Mouse (Mus musculus) forebrain, postnatal 0 days (tissue): ENCODE measurements around the gene Ctsa. TPM values are rescaled to one million over a fixed set of nuclear protein-coding genes. Genes with fewer than 3 reads are reported as not detected.

ENCODE experiments used
- ATAC-seq: fragments of 200-750 bp; cut with Nextera tagmentation; 2 replicates; pipeline ENCODE4 v1.8.0; 2017; ENCODE audit warnings: mild to moderate bottlenecking, moderate library complexity
- DNase-seq: peaks from one replicate; pipeline ENCODE4 v3.0.0-alpha.2; 2015
- H3K27ac ChIP-seq: fragments of 300-500 bp; sonication (generic); 2 replicates; pipeline ENCODE4 v1.5.1; 2014; ENCODE audit warnings: low read depth, mild to moderate bottlenecking, antibody characterized with exemption, low read length, moderate library complexity, mixed read lengths
- H3K27me3 ChIP-seq: fragments of 300-500 bp; sonication (generic); 2 replicates; pipeline ENCODE4 v1.6.1; 2014; ENCODE audit warnings: mild to moderate bottlenecking, low read length, mixed read lengths; ENCODE audit not compliant: insufficient read depth
- H3K36me3 ChIP-seq: fragments of 300-500 bp; sonication (generic); 2 replicates; pipeline ENCODE4 v1.6.1; 2014; ENCODE audit warnings: mild to moderate bottlenecking, moderate library complexity; ENCODE audit not compliant: insufficient read depth
- H3K4me1 ChIP-seq: fragments of 300-500 bp; sonication (generic); 2 replicates; pipeline ENCODE4 v1.6.1; 2014; ENCODE audit warnings: antibody characterized with exemption; ENCODE audit not compliant: insufficient read depth
- H3K4me2 ChIP-seq: fragments of 300-500 bp; sonication (generic); 2 replicates; pipeline ENCODE4 v1.6.1; 2014; ENCODE audit warnings: low read depth, mild to moderate bottlenecking, moderate library complexity
- H3K4me3 ChIP-seq: fragments of 300-500 bp; sonication (generic); 2 replicates; pipeline ENCODE4 v1.5.1; 2014; ENCODE audit warnings: low read depth, low read length, mixed read lengths
- H3K9ac ChIP-seq: fragments of 300-500 bp; sonication (generic); 2 replicates; pipeline ENCODE4 v1.6.1; 2014; ENCODE audit warnings: mild to moderate bottlenecking
- H3K9me3 ChIP-seq: fragments of 300-500 bp; sonication (generic); 2 replicates; pipeline ENCODE4 v1.6.1; 2016; ENCODE audit warnings: low read length
- CTCF ChIP-seq: sonication (generic); IDR thresholded peaks from 2 replicates; pipeline ENCODE4 v1.5.1; 2016; ENCODE audit warnings: antibody characterized with exemption, control low read depth, low read depth
- WGBS: fragments of 180-500 bp; shearing (Covaris S2); extraction: QIAGEN DNeasy Blood & Tissue Kit; methylation state at CpG from one replicate; pipeline ENCODE4 v1.1.7; 2014; 5-methylcytosine and 5-hydroxymethylcytosine counted together
- polyA plus RNA-seq: library from polyadenylated mRNA; unstranded; fragments of >200 nt; fragmentation: Nextera tagmentation; extraction: Ambion mirVana; gene quantifications from 2 replicates; pipeline ENCODE4 v1.2.1, GENCODE M21; 2015
- total RNA-seq: library from RNA; depleted of rRNA; stranded (reverse); fragments of >200 nt; gene quantifications from 2 replicates; pipeline ENCODE4 v1.2.3, GENCODE M21; 2014; rRNA removed

The Ctsa gene
- total and polyA plus RNA-seq, 2 experiments from 2014 or later: 93.8 to 95.3 TPM

- H3K36me3 ChIP-seq: peaks cover 100% of the 10 kb centered on the region
- 93% methylated on average over 2 of the region's 2 CpGs for WGBS
Observed at GRCm38 (mm10) chr2:164889960-164890359, 57.3 kb downstream of the Ctsa start.

More at GRCm38 (mm10) chr2:164889960-164890359, 57.3 kb downstream of the Ctsa start:
- Histone ChIP-seq H3K27me3 (no peaks in the 10 kb centered on the region), H3K27ac (no peak overlapping the region), H3K4me3 (no peak overlapping the region), H3K4me1 (no peaks in the 10 kb centered on the region), H3K9me3 (no peaks in the 10 kb centered on the region), H3K4me2 (no peak overlapping the region), H3K9ac (no peak overlapping the region)
- ATAC-seq (no peak), DNase-seq (no peak)
- no peak for TF ChIP-seq CTCF

Other genes with a start within 250 kb of the Ctsa start
- gene Wfdc6a, start 247.4 kb upstream of the Ctsa start, total RNA-seq: not detected in 2 replicates
- gene Wfdc6a, start 247.4 kb upstream of the Ctsa start, polyA plus RNA-seq: 0.33 TPM in 1 of 2 replicates, not detected in the other
- not detected in 2 replicates for gene Eppin, start 239.3 kb upstream of the Ctsa start, total RNA-seq
- 0.19 TPM in 1 of 2 replicates, not detected in the other for gene Eppin, start 239.3 kb upstream of the Ctsa start, polyA plus RNA-seq
- not detected in 2 replicates for gene Wfdc6b, start 219.4 kb upstream of the Ctsa start, total RNA-seq
- not detected in 2 replicates for gene Wfdc6b, start 219.4 kb upstream of the Ctsa start, polyA plus RNA-seq
- not detected in 2 replicates for gene Wfdc8, start 219.2 kb upstream of the Ctsa start, total RNA-seq
- gene Wfdc8, start 219.2 kb upstream of the Ctsa start, polyA plus RNA-seq: not detected in 2 replicates
- gene Wfdc16, start 194.1 kb upstream of the Ctsa start, total RNA-seq: not detected in 2 replicates
- gene Wfdc16, start 194.1 kb upstream of the Ctsa start, polyA plus RNA-seq: not detected in 2 replicates
- gene Wfdc10, start 176.8 kb upstream of the Ctsa start, total RNA-seq: not detected in 2 replicates
- not detected in 2 replicates for gene Wfdc10, start 176.8 kb upstream of the Ctsa start, polyA plus RNA-seq
- not detected in 2 replicates for gene Wfdc9, start 176.3 kb upstream of the Ctsa start, total RNA-seq
- gene Wfdc9, start 176.3 kb upstream of the Ctsa start, polyA plus RNA-seq: not detected in 2 replicates
- gene Wfdc11, start 158.8 kb upstream of the Ctsa start, total RNA-seq: not detected in 2 replicates
- not detected in 2 replicates for gene Wfdc11, start 158.8 kb upstream of the Ctsa start, polyA plus RNA-seq
- gene Wfdc13, start 147.8 kb upstream of the Ctsa start, total RNA-seq: not detected in 2 replicates
- gene Wfdc13, start 147.8 kb upstream of the Ctsa start, polyA plus RNA-seq: not detected in 2 replicates
- gene Spint4, start 134.4 kb upstream of the Ctsa start, total RNA-seq: not detected in 2 replicates
- not detected in 2 replicates for gene Spint4, start 134.4 kb upstream of the Ctsa start, polyA plus RNA-seq
- gene Spint5, start 117.6 kb upstream of the Ctsa start, total RNA-seq: not detected in 2 replicates
- not detected in 2 replicates for gene Spint5, start 117.6 kb upstream of the Ctsa start, polyA plus RNA-seq
- gene Wfdc3, start 86.9 kb upstream of the Ctsa start, total RNA-seq: 0.54 and 0.81 TPM in 2 replicates
- 0.89 and 1.1 TPM in 2 replicates for gene Wfdc3, start 86.9 kb upstream of the Ctsa start, polyA plus RNA-seq
- gene Dnttip1, start 86.9 kb upstream of the Ctsa start, total RNA-seq: 23.2 and 26.1 TPM in 2 replicates
- 52.3 and 60.1 TPM in 2 replicates for gene Dnttip1, start 86.9 kb upstream of the Ctsa start, polyA plus RNA-seq
- 24.9 and 29.2 TPM in 2 replicates for gene Ube2c, start 63.0 kb upstream of the Ctsa start, total RNA-seq
- gene Ube2c, start 63.0 kb upstream of the Ctsa start, polyA plus RNA-seq: 30.9 and 38.4 TPM in 2 replicates
- 0.38 and 2.9 TPM in 2 replicates for gene Tnnc2, start 52.9 kb upstream of the Ctsa start, total RNA-seq
- 0.50 and 0.63 TPM in 2 replicates for gene Tnnc2, start 52.9 kb upstream of the Ctsa start, polyA plus RNA-seq
- 72.0 and 77.5 TPM in 2 replicates for gene Snx21, start 47.0 kb upstream of the Ctsa start, total RNA-seq
- gene Snx21, start 47.0 kb upstream of the Ctsa start, polyA plus RNA-seq: 48.5 and 50.2 TPM in 2 replicates
- gene Acot8, start 28.0 kb upstream of the Ctsa start, total RNA-seq: 17.4 and 23.0 TPM in 2 replicates
- gene Acot8, start 28.0 kb upstream of the Ctsa start, polyA plus RNA-seq: 13.7 and 17.1 TPM in 2 replicates
- 5.5 and 6.7 TPM in 2 replicates for gene Zswim3, start 27.8 kb upstream of the Ctsa start, total RNA-seq
- 2.6 and 5.2 TPM in 2 replicates for gene Zswim3, start 27.8 kb upstream of the Ctsa start, polyA plus RNA-seq
- 11.2 and 18.6 TPM in 2 replicates for gene Zswim1, start 10.2 kb upstream of the Ctsa start, total RNA-seq
- gene Zswim1, start 10.2 kb upstream of the Ctsa start, polyA plus RNA-seq: 27.5 and 32.6 TPM in 2 replicates
- 0.62 and 1.00 TPM in 2 replicates for gene Spata25, start 4.3 kb upstream of the Ctsa start, total RNA-seq
- gene Spata25, start 4.3 kb upstream of the Ctsa start, polyA plus RNA-seq: not detected in 2 replicates
- gene Neurl2, start 583 bp downstream of the Ctsa start, total RNA-seq: 5.0 and 5.4 TPM in 2 replicates
- gene Neurl2, start 583 bp downstream of the Ctsa start, polyA plus RNA-seq: 4.7 and 6.4 TPM in 2 replicates
- 28.2 and 43.4 TPM in 2 replicates for gene Pltp, start 24.8 kb downstream of the Ctsa start, total RNA-seq
- 67.9 and 80.7 TPM in 2 replicates for gene Pltp, start 24.8 kb downstream of the Ctsa start, polyA plus RNA-seq
- 67.3 and 82.2 TPM in 2 replicates for gene Pcif1, start 46.4 kb downstream of the Ctsa start, total RNA-seq
- 104 and 115 TPM in 2 replicates for gene Pcif1, start 46.4 kb downstream of the Ctsa start, polyA plus RNA-seq
- gene Zfp335, start 78.9 kb downstream of the Ctsa start, total RNA-seq: 20.9 and 26.0 TPM in 2 replicates
- gene Zfp335, start 78.9 kb downstream of the Ctsa start, polyA plus RNA-seq: 10.0 and 11.2 TPM in 2 replicates
- 5.3 and 14.2 TPM in 2 replicates for gene Mmp9, start 107.9 kb downstream of the Ctsa start, total RNA-seq
- gene Mmp9, start 107.9 kb downstream of the Ctsa start, polyA plus RNA-seq: 5.3 and 8.3 TPM in 2 replicates
- gene Slc12a5, start 127.9 kb downstream of the Ctsa start, total RNA-seq: 83.2 and 139 TPM in 2 replicates
- gene Slc12a5, start 127.9 kb downstream of the Ctsa start, polyA plus RNA-seq: 24.5 and 41.6 TPM in 2 replicates
- gene Ncoa5, start 202.0 kb downstream of the Ctsa start, total RNA-seq: 81.8 and 96.3 TPM in 2 replicates
- gene Ncoa5, start 202.0 kb downstream of the Ctsa start, polyA plus RNA-seq: 49.2 and 64.4 TPM in 2 replicates
- 5.0 TPM in 2 replicates for gene Cd40, start 222.8 kb downstream of the Ctsa start, total RNA-seq
- 4.7 and 7.0 TPM in 2 replicates for gene Cd40, start 222.8 kb downstream of the Ctsa start, polyA plus RNA-seq